Mouse (Mus musculus) T-cell, adult 2 months (primary cell): ENCODE results near the gene Abhd4.

Experiments used
- DNase-seq: peaks from one replicate; pipeline ENCODE4 v3.0.0; 2022; ENCODE audit warnings: low spot score

Abhd4 gene

DNA sequence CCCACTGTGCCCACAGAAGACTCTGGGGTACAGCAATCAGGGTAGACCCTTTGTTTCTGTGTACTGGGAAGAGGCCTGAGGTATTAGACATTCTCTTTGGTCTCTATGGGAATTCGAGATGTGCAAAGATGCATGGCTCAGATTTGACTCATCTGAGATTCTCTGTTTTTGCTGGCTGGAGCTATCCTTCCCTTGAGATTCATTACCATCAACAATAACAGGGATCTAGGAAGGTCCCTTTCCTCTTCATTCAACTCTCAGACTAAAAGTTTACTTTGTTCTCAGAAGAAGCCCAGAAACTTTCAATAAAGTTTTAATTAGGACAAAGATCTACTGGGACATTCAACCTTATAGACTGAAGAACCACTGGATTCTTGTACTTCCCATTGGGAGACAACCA is 30.9 kb downstream of the Abhd4 start, which contains the start of gene Olfr49:
TSS of gene Olfr49 (minus strand) at position 101 of the 400 bp plus-strand sequence.
- DNase-seq = no peak

DNA sequence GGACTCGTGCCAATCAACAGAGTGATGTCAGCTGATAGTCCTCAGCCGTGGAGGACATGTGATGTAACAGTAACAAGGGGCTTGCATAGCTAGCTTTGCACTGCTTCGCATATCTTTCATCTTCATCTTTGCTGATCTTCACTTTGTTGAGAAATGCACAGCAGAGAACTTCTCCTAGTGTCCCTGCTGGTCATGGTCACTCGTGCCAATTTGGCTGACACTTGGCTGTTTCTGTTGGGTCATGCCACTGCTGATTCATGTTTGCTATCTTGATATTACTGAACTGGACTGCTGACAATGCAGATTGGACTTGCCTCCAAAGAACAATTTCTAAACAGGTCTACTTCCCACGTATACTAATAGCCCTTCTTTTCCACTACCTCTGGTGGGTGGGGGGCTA is 46.1 kb downstream of the Abhd4 start:
- no peak for DNase-seq

DNA sequence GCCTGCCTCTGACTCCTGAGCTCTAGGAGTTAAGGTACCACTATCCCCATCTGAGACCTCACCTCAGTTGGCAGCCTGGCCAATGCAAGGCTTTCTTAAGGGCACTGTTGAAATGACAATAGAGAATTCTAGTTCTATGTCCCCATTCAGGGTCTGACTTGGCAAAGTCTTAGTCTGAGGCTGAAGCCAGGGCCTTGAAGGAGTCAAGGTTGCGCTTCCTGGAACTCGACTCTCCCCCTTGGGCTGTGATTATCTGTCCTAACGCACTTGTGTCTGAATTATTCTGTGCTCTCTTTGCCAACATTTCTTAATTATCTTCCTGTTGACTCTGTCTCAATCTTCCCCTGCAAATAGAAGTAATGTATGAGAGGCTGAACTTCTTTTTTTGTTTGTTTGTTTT is 46.7 kb downstream of the Abhd4 start:
- DNase-seq = no peak

DNA sequence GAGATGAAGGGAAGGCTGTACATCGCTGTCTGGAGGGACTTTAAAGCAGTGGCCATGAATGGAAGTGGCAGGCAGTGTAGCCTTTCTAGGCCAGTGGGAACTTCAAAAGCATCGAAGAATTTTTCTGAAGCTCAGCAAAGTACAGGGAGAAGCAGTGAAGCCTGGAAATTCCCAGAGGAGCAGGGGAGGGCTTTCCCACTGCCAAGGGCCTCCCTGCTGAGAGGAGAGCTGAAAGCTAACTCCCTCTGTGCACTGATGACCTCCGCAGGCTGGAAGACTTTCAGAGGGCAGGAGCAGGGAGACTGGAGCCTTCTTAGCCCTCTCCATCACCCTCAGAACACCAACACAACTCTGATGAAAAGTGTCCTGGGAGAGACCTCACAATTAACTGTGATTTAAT is 57.8 kb downstream of the Abhd4 start:
- no peak for DNase-seq
